Mouse (Mus musculus): Measurements from ENCODE around the gene Nav3. TPM values are rescaled to one million over a fixed set of nuclear protein-coding genes. Genes with fewer than 3 reads are reported as not detected.
A peak's percentile ranks its signal among the peaks of the same experiment; 100 is the strongest.

Gene Nav3
- total and polyA plus RNA-seq, 2 experiments from 2014 or later = 1.4 to 7.7 TPM

DNA sequence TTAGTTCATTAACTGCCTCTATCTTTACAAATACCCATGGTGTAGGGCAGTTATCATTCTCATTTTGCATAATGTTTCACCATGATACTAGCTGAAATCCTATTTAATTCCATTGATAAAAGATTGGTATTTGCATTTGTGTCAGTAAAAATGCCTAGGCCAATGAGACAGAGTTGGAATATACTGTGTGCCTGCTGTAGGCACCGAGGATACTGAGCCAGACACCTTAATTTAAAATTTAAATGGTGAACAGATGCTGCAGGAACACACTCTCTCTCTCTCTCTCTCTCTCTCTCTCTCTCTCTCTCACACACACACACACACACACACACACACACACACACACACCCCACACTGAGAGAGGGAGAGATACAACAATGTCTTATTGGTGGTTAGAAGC lies 269.8 kb downstream of the Nav3 start:
- 0 out of 2 replicates have a peak, but pooled peaks cover 4% of the 10 kb centered on the region for H3K4me1 ChIP-seq (ENCODE audit: control insufficient read depth, insufficient read depth)
- no peak overlapping the region for H3K4me3 ChIP-seq (ENCODE audit: low read depth, low read length)
- WGBS = 69% methylated on average over 1 of the region's 1 CpGs
- DNase-seq (ENCODE audit: low spot score) (no peak), ATAC-seq (ENCODE audit: insufficient read depth, low read depth) (no peak)
- no peaks in the 10 kb centered on the region for H3K27me3 ChIP-seq (ENCODE audit: control insufficient read depth, insufficient read depth, low read length)
- H3K27ac ChIP-seq (ENCODE audit: low read depth) = no peak overlapping the region
- H3K4me2 ChIP-seq (ENCODE audit: low read depth, low read length) = no peak overlapping the region
- no peaks in the 10 kb centered on the region for H3K36me3 ChIP-seq (replicated peaks; ENCODE audit: control insufficient read depth, insufficient read depth, low read length)
- H3K9ac ChIP-seq (replicated peaks; ENCODE audit: low read depth, low read length) = no peak overlapping the region
- TF ChIP-seq CTCF (IDR thresholded peaks at IDR 0.05; ENCODE audit: low read depth) (no peak), EP300 (IDR thresholded peaks at IDR 0.05; ENCODE audit: low read depth) (no peak)
- H3K9me3 ChIP-seq (replicated peaks; ENCODE audit: control insufficient read depth, low read length) = no peaks in the 10 kb centered on the region

DNA sequence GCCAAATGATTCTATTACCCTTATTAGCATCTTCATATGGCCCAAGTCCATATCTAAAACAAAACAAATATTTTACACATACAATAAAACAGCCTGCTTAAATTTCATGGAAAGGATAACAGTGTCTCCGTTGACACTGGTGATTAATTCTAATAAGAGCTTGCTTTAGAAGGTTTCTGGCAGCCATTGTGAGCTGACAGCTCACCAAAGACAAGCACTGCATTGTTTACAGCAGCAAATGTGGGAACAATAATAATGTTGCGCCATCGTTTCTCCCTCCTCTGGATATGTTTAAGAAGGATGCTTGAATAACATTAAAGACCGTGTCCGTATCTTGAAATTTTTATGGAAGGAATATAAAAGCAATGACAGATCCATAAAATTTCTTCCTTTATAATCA lies 280.1 kb downstream of the Nav3 start:
- no peak overlapping the region for H3K9ac ChIP-seq (replicated peaks; ENCODE audit: low read depth, low read length)
- no peak for DNase-seq (ENCODE audit: low spot score)
- H3K4me3 ChIP-seq (ENCODE audit: low read depth, low read length) = no peak overlapping the region
- 85% methylated on average over 5 of the region's 5 CpGs for WGBS
- no peaks in the 10 kb centered on the region for H3K4me1 ChIP-seq (ENCODE audit: control insufficient read depth, insufficient read depth)
- no peaks in the 10 kb centered on the region for H3K36me3 ChIP-seq (replicated peaks; ENCODE audit: control insufficient read depth, insufficient read depth, low read length)
- TF ChIP-seq CTCF (IDR thresholded peaks at IDR 0.05; ENCODE audit: low read depth) (no peak), EP300 (IDR thresholded peaks at IDR 0.05; ENCODE audit: low read depth) (no peak)
- H3K27me3 ChIP-seq (ENCODE audit: control insufficient read depth, insufficient read depth, low read length) = no peaks in the 10 kb centered on the region
- no peaks in the 10 kb centered on the region for H3K9me3 ChIP-seq (replicated peaks; ENCODE audit: control insufficient read depth, low read length)
- no peak overlapping the region for H3K27ac ChIP-seq (ENCODE audit: low read depth)
- ATAC-seq (ENCODE audit: insufficient read depth, low read depth) = no peak
- H3K4me2 ChIP-seq (ENCODE audit: low read depth, low read length) = no peak overlapping the region

GRCm38 (mm10) chr10:110169416-110169815 lies 286.6 kb downstream of the Nav3 start:
- ATAC-seq (ENCODE audit: insufficient read depth, low read depth) = no peak
- no peak overlapping the region for H3K9ac ChIP-seq (replicated peaks; ENCODE audit: low read depth, low read length)
- TF ChIP-seq CTCF (IDR thresholded peaks at IDR 0.05; ENCODE audit: low read depth) = no peak
- TF ChIP-seq EP300 (IDR thresholded peaks at IDR 0.05; ENCODE audit: low read depth) = no peak

GRCm38 (mm10) chr10:110168892-110169291 lies 287.1 kb downstream of the Nav3 start:
- Histone ChIP-seq H3K4me1 (ENCODE audit: control insufficient read depth, insufficient read depth) (no peaks in the 10 kb centered on the region), H3K9me3 (replicated peaks; ENCODE audit: control insufficient read depth, low read length) (no peaks in the 10 kb centered on the region), H3K9ac (replicated peaks; ENCODE audit: low read depth, low read length) (no peak overlapping the region), H3K27me3 (ENCODE audit: control insufficient read depth, insufficient read depth, low read length) (no peaks in the 10 kb centered on the region), H3K4me2 (ENCODE audit: low read depth, low read length) (no peak overlapping the region), H3K27ac (ENCODE audit: low read depth) (no peak overlapping the region), H3K4me3 (ENCODE audit: low read depth, low read length) (no peak overlapping the region), H3K36me3 (replicated peaks; ENCODE audit: control insufficient read depth, insufficient read depth, low read length) (no peaks in the 10 kb centered on the region)
- 77% methylated on average over 2 of the region's 2 CpGs for WGBS
- DNase-seq (ENCODE audit: low spot score) (no peak), ATAC-seq (ENCODE audit: insufficient read depth, low read depth) (no peak)
- TF ChIP-seq CTCF (IDR thresholded peaks at IDR 0.05; ENCODE audit: low read depth) (no peak), EP300 (IDR thresholded peaks at IDR 0.05; ENCODE audit: low read depth) (no peak)

More at GRCm38 (mm10) chr10:110169416-110169815, 286.6 kb downstream of the Nav3 start:
- Histone ChIP-seq H3K4me1 (ENCODE audit: control insufficient read depth, insufficient read depth) (no peaks in the 10 kb centered on the region), H3K4me2 (ENCODE audit: low read depth, low read length) (no peak overlapping the region), H3K9me3 (replicated peaks; ENCODE audit: control insufficient read depth, low read length) (no peaks in the 10 kb centered on the region), H3K36me3 (replicated peaks; ENCODE audit: control insufficient read depth, insufficient read depth, low read length) (no peaks in the 10 kb centered on the region), H3K27ac (ENCODE audit: low read depth) (no peak overlapping the region), H3K4me3 (ENCODE audit: low read depth, low read length) (no peak overlapping the region), H3K27me3 (ENCODE audit: control insufficient read depth, insufficient read depth, low read length) (no peaks in the 10 kb centered on the region)
- no peak for DNase-seq (ENCODE audit: low spot score)
- 77% methylated on average over 6 of the region's 6 CpGs for WGBS

DNA sequence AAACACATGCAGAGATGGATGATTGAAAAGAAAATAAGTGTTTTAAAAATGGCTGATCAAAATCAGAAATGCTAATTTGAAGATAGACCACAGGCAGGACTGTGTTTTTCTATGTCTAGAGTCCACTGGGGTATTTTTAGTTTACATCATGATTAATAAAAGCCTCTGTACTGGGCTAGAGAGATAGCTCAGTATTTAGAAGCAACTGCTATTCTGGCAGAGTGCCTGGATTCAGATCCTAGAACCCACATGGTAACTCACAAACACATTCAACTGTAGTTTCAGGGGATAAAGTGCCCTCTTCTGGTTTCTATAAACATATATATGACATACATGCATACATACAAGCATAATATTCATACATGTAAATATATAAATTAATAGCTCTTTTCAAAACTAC lies 293.4 kb downstream of the Nav3 start:
- no peak overlapping the region for H3K4me2 ChIP-seq (ENCODE audit: low read depth, low read length)
- H3K4me1 ChIP-seq (ENCODE audit: control insufficient read depth, insufficient read depth) = peaks cover 10% of the 10 kb centered on the region
- no peak overlapping the region for H3K4me3 ChIP-seq (ENCODE audit: low read depth, low read length)
- ATAC-seq (ENCODE audit: insufficient read depth, low read depth) = no peak
- TF ChIP-seq EP300 (IDR thresholded peaks at IDR 0.05; ENCODE audit: low read depth) (no peak), CTCF (IDR thresholded peaks at IDR 0.05; ENCODE audit: low read depth) (no peak)
- H3K27me3 ChIP-seq (ENCODE audit: control insufficient read depth, insufficient read depth, low read length) = no peaks in the 10 kb centered on the region
- DNase-seq (ENCODE audit: low spot score) = peak; percentile 21
- no peak overlapping the region for H3K9ac ChIP-seq (replicated peaks; ENCODE audit: low read depth, low read length)
- H3K27ac ChIP-seq (ENCODE audit: low read depth) = no peak overlapping the region
- no peaks in the 10 kb centered on the region for H3K9me3 ChIP-seq (replicated peaks; ENCODE audit: control insufficient read depth, low read length)
- no peaks in the 10 kb centered on the region for H3K36me3 ChIP-seq (replicated peaks; ENCODE audit: control insufficient read depth, insufficient read depth, low read length)

DNA sequence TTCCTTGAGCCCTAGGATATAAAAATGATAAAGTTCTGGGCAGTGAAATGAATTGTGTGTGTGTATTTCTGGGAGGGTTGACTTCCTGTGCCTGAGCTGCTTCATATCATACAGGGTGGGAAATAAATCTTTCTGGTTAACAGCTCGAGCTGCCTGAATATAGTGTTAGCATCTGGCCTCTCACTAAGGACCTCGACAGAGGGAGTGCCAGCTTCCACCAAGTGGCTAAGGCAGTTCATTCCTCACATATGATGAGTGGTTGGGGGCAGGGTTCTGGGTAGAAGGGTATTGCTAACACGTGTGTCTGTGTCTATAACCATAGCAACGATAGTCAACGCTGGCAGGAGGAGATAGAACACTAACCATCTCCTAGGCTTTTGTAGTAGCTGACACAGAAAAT lies 295.1 kb downstream of the Nav3 start:
- Histone ChIP-seq H3K9ac (replicated peaks; ENCODE audit: low read depth, low read length) (no peak overlapping the region), H3K36me3 (replicated peaks; ENCODE audit: control insufficient read depth, insufficient read depth, low read length) (no peaks in the 10 kb centered on the region), H3K27ac (ENCODE audit: low read depth) (no peak overlapping the region), H3K4me3 (ENCODE audit: low read depth, low read length) (no peak overlapping the region), H3K9me3 (replicated peaks; ENCODE audit: control insufficient read depth, low read length) (no peaks in the 10 kb centered on the region), H3K27me3 (ENCODE audit: control insufficient read depth, insufficient read depth, low read length) (no peaks in the 10 kb centered on the region), H3K4me2 (ENCODE audit: low read depth, low read length) (no peak overlapping the region), H3K4me1 (ENCODE audit: control insufficient read depth, insufficient read depth) (peaks cover 11% of the 10 kb centered on the region)
- DNase-seq (ENCODE audit: low spot score) = no peak
- 46% methylated on average over 5 of the region's 5 CpGs for WGBS
- TF ChIP-seq CTCF (IDR thresholded peaks at IDR 0.05; ENCODE audit: low read depth) (no peak), EP300 (IDR thresholded peaks at IDR 0.05; ENCODE audit: low read depth) (no peak)
- ATAC-seq (ENCODE audit: insufficient read depth, low read depth) = no peak
